Mouse (Mus musculus): ENCODE data around the gene Cdc34b. TPM values are rescaled to one million over a fixed set of nuclear protein-coding genes. Genes with fewer than 3 reads are reported as not detected.

Cdc34b gene
- polyA plus RNA-seq, 2 experiments from 2014 or later: not detected

- ATAC-seq: no peak
Observed at GRCm38 (mm10) chr11:94752946-94753713, 11.5 kb downstream of the Cdc34b start.

- ATAC-seq: no peak
Observed at GRCm38 (mm10) chr11:94759916-94760315, 18.3 kb downstream of the Cdc34b start.

- no peak for ATAC-seq
Observed at GRCm38 (mm10) chr11:94760364-94760763, 18.8 kb downstream of the Cdc34b start.

GRCm38 (mm10) chr11:94760799-94761198 is 19.2 kb downstream of the Cdc34b start:
- no peak for ATAC-seq

GRCm38 (mm10) chr11:94762281-94762680 is 20.7 kb downstream of the Cdc34b start:
- ATAC-seq: no peak

- no peak for ATAC-seq
Observed at GRCm38 (mm10) chr11:94762775-94763174, 21.2 kb downstream of the Cdc34b start.

GRCm38 (mm10) chr11:94767241-94767640 is 25.7 kb downstream of the Cdc34b start:
- no peak for ATAC-seq

- ATAC-seq: no peak
Observed at GRCm38 (mm10) chr11:94772363-94773055, 30.9 kb downstream of the Cdc34b start.

- ATAC-seq: no peak
Observed at GRCm38 (mm10) chr11:94773851-94774250, 32.3 kb downstream of the Cdc34b start.

GRCm38 (mm10) chr11:94774887-94775497 is 33.4 kb downstream of the Cdc34b start:
- ATAC-seq: no peak

- no peak for ATAC-seq
Observed at GRCm38 (mm10) chr11:94782603-94783002, 41.0 kb downstream of the Cdc34b start, which contains the start of gene Tmem92. Gene Tmem92 (minus strand): TSS chr11:94782703.

- no peak for ATAC-seq
Observed at GRCm38 (mm10) chr11:94785247-94785646, 43.7 kb downstream of the Cdc34b start.

- ATAC-seq: no peak
Observed at GRCm38 (mm10) chr11:94791700-94792099, 50.1 kb downstream of the Cdc34b start.

Other genes starting within 250 kb of the Cdc34b start
- not detected for gene Epn3, start 241.8 kb upstream of the Cdc34b start, polyA plus RNA-seq (2017; shearing (Covaris generic))
- not detected for gene Mycbpap, start 220.0 kb upstream of the Cdc34b start, polyA plus RNA-seq (2017; shearing (Covaris generic))
- 1 to 10 TPM in 1 of 2 experiments, under 1 TPM in 1; 0.78 to 1.7 TPM for gene Rsad1, start 192.5 kb upstream of the Cdc34b start, polyA plus RNA-seq (2017; shearing (Covaris generic))
- gene Chad, start 176.7 kb upstream of the Cdc34b start, polyA plus RNA-seq (2017; shearing (Covaris generic)): under 1 TPM; 0.26 to 0.73 TPM
- 1 to 10 TPM; 1.6 to 2.3 TPM for gene Acsf2, start 139.9 kb upstream of the Cdc34b start, polyA plus RNA-seq (2017; shearing (Covaris generic))
- gene Lrrc59, start 112.0 kb upstream of the Cdc34b start, polyA plus RNA-seq (2017; shearing (Covaris generic)): 1 to 10 TPM; 7.9 to 8.2 TPM
- gene Mrpl27, start 88.0 kb upstream of the Cdc34b start, polyA plus RNA-seq (2017; shearing (Covaris generic)): 10 to 100 TPM; 54.0 to 64.5 TPM
- gene Eme1, start 87.8 kb upstream of the Cdc34b start, polyA plus RNA-seq (2017; shearing (Covaris generic)): 1 to 10 TPM; 2.0 to 3.1 TPM
- 1 to 10 TPM; 5.4 to 7.0 TPM for gene Xylt2, start 64.3 kb upstream of the Cdc34b start, polyA plus RNA-seq (2017; shearing (Covaris generic))
- not detected for gene Gm11541, start 37.3 kb upstream of the Cdc34b start, polyA plus RNA-seq (2017; shearing (Covaris generic))
- gene Tmem92, start 40.9 kb downstream of the Cdc34b start, polyA plus RNA-seq (2017; shearing (Covaris generic)): not detected
- gene Col1a1, start 194.4 kb downstream of the Cdc34b start, polyA plus RNA-seq (2017; shearing (Covaris generic)): under 1 TPM in 1 of 2 experiments, not detected in 1; 0.09 TPM
- not detected for gene Hils1, start 225.8 kb downstream of the Cdc34b start, polyA plus RNA-seq (2017; shearing (Covaris generic))
- not detected for gene Sgca, start 234.5 kb downstream of the Cdc34b start, polyA plus RNA-seq (2017; shearing (Covaris generic))
- gene Ppp1r9b, start 249.3 kb downstream of the Cdc34b start, polyA plus RNA-seq (2017; shearing (Covaris generic)): 10 to 100 TPM; 18.1 to 21.7 TPM

Measured in CD4-positive, CD25-positive, alpha-beta regulatory T cell, adult 4 months (primary cell).